Mouse (Mus musculus) kidney, adult 2 months (tissue): ENCODE measurements around the gene Trim71.

Source experiments
- CTCF ChIP-seq: fragments of 200-500 bp; conservative IDR thresholded peaks from 2 replicates; pipeline ENCODE4 v1.5.1; 2011; ENCODE audit warnings: low read depth, mild to moderate bottlenecking, control low read depth, low read length, moderate library complexity, mixed read lengths; ENCODE audit not compliant: insufficient read depth, insufficient read length
- POLR2A ChIP-seq: fragments of 200-500 bp; IDR thresholded peaks from one replicate; pipeline ENCODE4 v1.6.1; 2011; ENCODE audit warnings: low read depth, low read length, control low read depth

GRCm38 (mm10) chr9:114527085-114527484, 37.1 kb downstream of the Trim71 start:
- TF ChIP-seq POLR2A (no peak), CTCF (no peak)
